Mouse (Mus musculus): ENCODE measurements around the gene Rgs13.

DNA sequence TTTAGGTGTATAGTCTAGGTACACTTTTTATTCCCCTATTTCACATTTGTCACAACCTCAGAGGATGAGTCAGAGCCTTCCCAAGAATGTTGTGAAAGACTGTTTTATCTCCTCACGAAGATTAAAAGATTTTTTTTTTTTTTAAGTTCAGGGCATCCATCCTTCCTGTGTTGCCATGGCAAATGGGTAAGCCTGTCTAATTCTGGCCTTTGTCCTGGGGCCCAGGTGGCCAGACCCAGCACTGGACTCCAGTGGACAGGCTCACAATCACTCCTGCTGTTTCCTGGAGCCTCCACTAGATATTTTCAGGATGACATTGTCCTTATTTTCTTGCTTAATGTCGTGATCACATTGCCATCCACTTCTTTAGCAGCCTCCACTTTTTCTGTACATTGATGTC lies 57.7 kb downstream of the Rgs13 start:
- no peak for TF ChIP-seq CTCF (IDR thresholded peaks at IDR 0.05; ENCODE audit: control insufficient read depth, insufficient read depth, insufficient replicate concordance, low read depth, low read length)
- no peak for TF ChIP-seq POLR2A (IDR thresholded peaks at IDR 0.05; ENCODE audit: control insufficient read depth, low read depth, low read length)

Data from testis, adult 2 months (tissue).